Mouse (Mus musculus): ENCODE results near the gene Stx8.

- no peak for TF ChIP-seq TCF3 (IDR thresholded peaks at IDR 0.05; ENCODE audit: insufficient read length, low read depth)
- no peak for TF ChIP-seq POLR2A (IDR thresholded peaks at IDR 0.05; ENCODE audit: insufficient read length, low read depth)
- no peak for TF ChIP-seq MYOG (IDR thresholded peaks at IDR 0.05; ENCODE audit: control insufficient read depth in 1 of 3, insufficient read depth in 1 of 3, insufficient read length in 2 of 3, low read depth in 2 of 3)
- no peak for TF ChIP-seq REST (IDR thresholded peaks at IDR 0.05; ENCODE audit: insufficient read depth, insufficient read length)
- no peak for TF ChIP-seq USF1 (IDR thresholded peaks at IDR 0.05; ENCODE audit: low read depth)
- no peak for TF ChIP-seq MYOD1 (IDR thresholded peaks at IDR 0.05; ENCODE audit: control insufficient read depth in 1 of 3, insufficient read length in 2 of 3, low read depth in 2 of 3)
- TF ChIP-seq POLR2AphosphoS2 (IDR thresholded peaks at IDR 0.05; ENCODE audit: insufficient read length, low read depth) = no peak
- no peak for TF ChIP-seq CEBPB (IDR thresholded peaks at IDR 0.05; ENCODE audit: insufficient read depth, poor library complexity, severe bottlenecking)
Measured at GRCm38 (mm10) chr11:68204407-68204806, 238.4 kb downstream of the Stx8 start.

Measured in myocyte (in vitro differentiated cells).